In the genomic region with DNA sequence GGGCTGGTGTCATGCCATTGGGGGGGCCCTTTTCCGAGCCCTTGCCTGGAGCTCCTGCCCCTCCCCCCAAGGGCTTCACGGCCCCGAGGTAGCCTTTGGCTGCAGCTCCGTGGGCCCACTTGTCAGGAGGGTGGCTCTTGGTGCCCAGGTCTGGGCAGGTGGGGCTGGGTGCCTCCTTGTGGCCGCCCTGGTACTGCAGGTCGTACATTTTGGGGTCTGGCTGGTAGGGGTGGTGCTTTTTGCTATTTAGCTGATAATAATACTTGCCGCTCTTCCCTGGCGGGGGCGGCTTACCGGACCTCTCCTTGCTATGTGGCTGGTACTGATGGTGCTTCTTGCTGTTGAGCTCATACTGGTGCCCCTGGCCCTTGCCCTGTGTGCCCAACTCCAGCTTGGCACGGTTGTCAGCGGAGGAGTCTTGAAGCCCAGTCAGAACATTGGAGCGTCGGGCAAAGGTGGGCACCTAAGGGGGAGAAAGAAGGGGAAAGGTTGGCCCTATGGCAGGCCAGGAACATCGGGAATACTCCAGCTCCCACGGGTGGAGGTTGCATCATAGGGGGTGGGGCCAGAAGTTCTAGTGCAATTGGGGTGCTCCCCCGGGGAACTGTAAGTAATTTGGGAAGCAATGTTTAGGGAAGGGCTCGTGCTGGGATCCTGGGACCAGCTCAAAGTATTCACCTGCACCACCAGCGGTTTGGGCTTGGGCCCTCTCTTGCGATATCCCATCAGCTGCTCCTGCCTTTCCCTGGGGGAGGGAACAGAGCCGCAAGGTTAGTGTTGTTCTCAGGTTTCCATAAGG, we compare ENCODE assay signal across 8 mouse cellular contexts. TPM values are rescaled to one million over a fixed set of nuclear protein-coding genes. Genes with fewer than 3 reads are reported as not detected.
DNase-seq lines count a peak whose midpoint lies in the region; ATAC-seq and TF ChIP-seq lines count a peak whose summit lies in the region.

No protein-coding gene starts in this region.

- H3K9me3 ChIP-seq in forebrain, embryonic 14.5 days (replicated peaks; ENCODE audit: control insufficient read depth, low read length) = no peaks in the 10 kb centered on the region
- no peaks in the 10 kb centered on the region for H3K9me3 ChIP-seq in limb, embryonic 10.5 days (replicated peaks)

- H3K9ac ChIP-seq in forebrain, embryonic 14.5 days (ENCODE audit: low read length) = no peak overlapping the region

- peak; percentile 51 for DNase-seq in cerebellum, adult 11 months
- peak; percentile 25 for DNase-seq in 3T3-L1 (ENCODE audit: low read depth, low spot score)
- DNase-seq in forebrain, embryonic 14.5 days (ENCODE audit: low spot score) = peak; percentile 33
- no peak for DNase-seq in limb, embryonic 10.5 days (ENCODE audit: low spot score)
- peak; percentile 13 to 61 for DNase-seq in urinary bladder, postnatal 36 days (ENCODE audit: low spot score in 2 of 2)

- H3K4me2 ChIP-seq in forebrain, embryonic 14.5 days (ENCODE audit: low read length) = peak overlapping the region; percentile 85
- peak overlapping the region; percentile 89 for H3K4me2 ChIP-seq in myocyte (ENCODE audit: low read depth)

- ATAC-seq in cerebellum, adult (ENCODE audit: insufficient number of reproducible peaks, low FRiP score, low TSS enrichment) = no peak
- no peak for ATAC-seq in forebrain, embryonic 14.5 days

- no peak for TF ChIP-seq POLR2A in myocyte (IDR thresholded peaks at IDR 0.05; ENCODE audit: insufficient read length, low read depth)

- WGBS in forebrain, embryonic 14.5 days = 18% methylated on average over 21 of the region's 21 CpGs
- WGBS in limb, embryonic 10.5 days = 6% methylated on average over 21 of the region's 21 CpGs

- H3K79me2 ChIP-seq in myocyte (ENCODE audit: control insufficient read depth, insufficient read depth) = peaks cover 27% of the 10 kb centered on the region

- peaks cover 14% of the 10 kb centered on the region for H3K4me1 ChIP-seq in brown adipose tissue, adult 24 weeks (ENCODE audit: control insufficient read depth, insufficient read depth, insufficient read length, low read length)
- H3K4me1 ChIP-seq in forebrain, embryonic 14.5 days (ENCODE audit: control insufficient read depth, insufficient read depth, low read length) = peaks cover 70% of the 10 kb centered on the region
- peaks cover 81% of the 10 kb centered on the region for H3K4me1 ChIP-seq in limb, embryonic 10.5 days

- peak overlapping the region; percentile 24 for H3K4me3 ChIP-seq in brown adipose tissue, adult 24 weeks (ENCODE audit: insufficient read depth, low read depth, low read length)
- 0 out of 2 replicates have a peak overlapping the region, but pooled peaks have one; percentile 3 for H3K4me3 ChIP-seq in forebrain, embryonic 14.5 days (ENCODE audit: low read depth, low read length)
- 0 out of 2 replicates have a peak overlapping the region, but pooled peaks have one; percentile 90 for H3K4me3 ChIP-seq in limb, embryonic 10.5 days
- H3K4me3 ChIP-seq in myocyte = peak overlapping the region; percentile 80

- peaks cover 30% of the 10 kb centered on the region for H3K36me3 ChIP-seq in forebrain, embryonic 14.5 days (ENCODE audit: control insufficient read depth, insufficient read depth, low read length)
- H3K36me3 ChIP-seq in limb, embryonic 10.5 days = peaks cover 20% of the 10 kb centered on the region
- H3K36me3 ChIP-seq in myocyte (ENCODE audit: control insufficient read depth, insufficient read depth) = peaks cover 12% of the 10 kb centered on the region

- no peak overlapping the region for H3ac ChIP-seq in myocyte (ENCODE audit: control insufficient read depth, insufficient read length)

- H3K27ac ChIP-seq in brown adipose tissue, adult 24 weeks (replicated peaks; ENCODE audit: low read depth, low read length) = peak overlapping the region; percentile 44
- no peak overlapping the region for H3K27ac ChIP-seq in forebrain, embryonic 14.5 days (ENCODE audit: low read depth, low read length)
- H3K27ac ChIP-seq in limb, embryonic 10.5 days = no peak overlapping the region

- peaks cover 28% of the 10 kb centered on the region for H3K27me3 ChIP-seq in forebrain, embryonic 14.5 days (replicated peaks; ENCODE audit: control insufficient read depth, insufficient read depth, low read length)
- peaks cover 85% of the 10 kb centered on the region for H3K27me3 ChIP-seq in limb, embryonic 10.5 days (ENCODE audit: low read depth, poor library complexity, severe bottlenecking)
- H3K27me3 ChIP-seq in myocyte (ENCODE audit: control insufficient read depth, insufficient read depth, insufficient read length) = no peaks in the 10 kb centered on the region

TF ChIP-seq in myocyte, 11 proteins besides CTCF, POLR2A, EP300 and RAD21:
- TF ChIP-seq MYOD1 (IDR thresholded peaks at IDR 0.05; ENCODE audit: control insufficient read depth in 1 of 3, insufficient read length in 2 of 3, low read depth in 2 of 3) = peak in 1 of 3 experiments; percentile 38
- TF ChIP-seq MAX (IDR thresholded peaks at IDR 0.05; ENCODE audit: low read depth) = no peak
- TF ChIP-seq POLR2AphosphoS2 (IDR thresholded peaks at IDR 0.05; ENCODE audit: insufficient read length, low read depth) = peak; percentile 27
- peak; percentile 67; the same call in 1 of the 2 replicates for TF ChIP-seq CEBPB (IDR thresholded peaks at IDR 0.05; ENCODE audit: insufficient read depth, poor library complexity, severe bottlenecking)
- no peak for TF ChIP-seq USF1 (IDR thresholded peaks at IDR 0.05; ENCODE audit: low read depth)

RNA-seq across cellular contexts. Expression of a gene that starts 4.0 kb away (rescaled TPM):
- polyA plus RNA-seq in brown adipose tissue, adult 24 weeks (2012; ENCODE audit: insufficient read depth, insufficient read length, missing spikeins) = 37.3 and 37.4 TPM in 2 replicates
- 9.3 and 14.5 TPM in 2 replicates for polyA plus RNA-seq in forebrain, embryonic 14.5 days (2014; fragmentation: Nextera tagmentation; extraction: Ambion mirVana)
- 4.3 and 7.1 TPM in 2 replicates for polyA plus RNA-seq in limb, embryonic 10.5 days (2016; fragmentation: Nextera tagmentation; extraction: Ambion mirVana)
- polyA plus RNA-seq in myocyte (2012; fragmentation: generic; extraction: Trizol) = 29.9 TPM

RNA-seq across cellular contexts. Expression of a gene that starts 41.3 kb away (rescaled TPM):
- 4.7 and 9.1 TPM in 2 replicates for polyA plus RNA-seq in brown adipose tissue, adult 24 weeks (2012; ENCODE audit: insufficient read depth, insufficient read length, missing spikeins)
- 12.8 and 15.0 TPM in 2 replicates for polyA plus RNA-seq in forebrain, embryonic 14.5 days (2014; fragmentation: Nextera tagmentation; extraction: Ambion mirVana)
- 12.2 and 15.1 TPM in 2 replicates for polyA plus RNA-seq in limb, embryonic 10.5 days (2016; fragmentation: Nextera tagmentation; extraction: Ambion mirVana)
- 4.9 TPM for polyA plus RNA-seq in myocyte (2012; fragmentation: generic; extraction: Trizol)

RNA-seq across cellular contexts. Expression of a gene that starts 59.3 kb away (rescaled TPM):
- polyA plus RNA-seq in brown adipose tissue, adult 24 weeks (2012; ENCODE audit: insufficient read depth, insufficient read length, missing spikeins) = 0.91 and 1.1 TPM in 2 replicates
- 19.2 and 22.1 TPM in 2 replicates for polyA plus RNA-seq in forebrain, embryonic 14.5 days (2014; fragmentation: Nextera tagmentation; extraction: Ambion mirVana)
- polyA plus RNA-seq in limb, embryonic 10.5 days (2016; fragmentation: Nextera tagmentation; extraction: Ambion mirVana) = 151 and 170 TPM in 2 replicates
- 10.2 TPM for polyA plus RNA-seq in myocyte (2012; fragmentation: generic; extraction: Trizol)

Comparison
In these comparisons a context has a peak if more than half of its experiments do, and no peak if none do; other contexts are left out.
1. H3K4me3 ChIP-seq: peak in every context shown above with its lines; median percentile 90 in limb, embryonic 10.5 days; 80 in myocyte; 24 in brown adipose tissue, adult 24 weeks; 3 in forebrain, embryonic 14.5 days.